ENCODE assay signal across 21 mouse cellular contexts in the genomic region with DNA sequence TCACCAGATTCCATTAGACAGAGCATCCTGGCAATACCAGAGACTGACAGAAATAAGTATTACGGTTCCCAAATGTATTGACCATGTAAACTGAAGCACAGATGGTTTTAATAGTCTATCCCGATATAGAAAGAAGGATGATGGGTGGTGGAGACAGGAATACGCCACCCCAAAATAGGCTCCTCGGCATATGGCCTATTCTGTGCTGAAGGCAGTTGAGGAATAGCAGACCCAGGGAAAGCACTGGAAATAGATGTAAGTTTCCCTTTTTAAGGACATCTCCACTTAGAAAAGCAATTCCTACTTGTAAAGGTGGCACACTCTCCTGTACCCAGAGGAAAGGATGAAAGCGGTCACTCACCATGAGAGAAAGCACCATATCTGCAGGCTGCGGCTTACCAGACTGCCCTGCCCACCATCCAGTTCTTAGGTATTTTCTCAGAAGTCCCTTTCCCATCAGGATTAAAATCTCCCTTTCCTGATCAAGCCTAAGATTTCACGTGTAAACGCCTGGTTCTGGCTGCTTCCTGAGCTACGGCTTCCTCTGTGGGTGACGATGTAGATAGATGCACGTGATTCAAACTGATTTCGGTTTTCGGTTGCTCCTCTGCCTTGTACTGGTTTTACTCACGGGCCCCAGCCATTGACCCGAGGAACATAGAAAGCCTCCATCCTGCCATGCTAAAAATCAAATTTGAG. TPM values are rescaled to one million over a fixed set of nuclear protein-coding genes. Genes with fewer than 3 reads are reported as not detected.
DNase-seq lines count a peak whose midpoint lies in the region; ATAC-seq and TF ChIP-seq lines count a peak whose summit lies in the region.
"Had no signal": no experiment of that assay in that cellular context is flagged by ENCODE, and none has a peak within 500 bp of the region (broad histone marks: within the 10 kb centered on the region; RNA-seq: fewer than 3 reads in every experiment).

No protein-coding gene starts in this region.

- H3K9ac ChIP-seq in forebrain, embryonic 14.5 days (ENCODE audit: low read length): no peak overlapping the region
- no peak overlapping the region for H3K9ac ChIP-seq in forebrain, embryonic 16.5 days (replicated peaks; ENCODE audit: low read depth, low read length)
- H3K9ac ChIP-seq: embryonic facial prominence, embryonic 12.5 days; hindbrain, embryonic 12.5 days; limb, embryonic 12.5 days; liver, embryonic 14.5 days; midbrain, embryonic 12.5 days; neural tube, embryonic 13.5 days; stomach, embryonic 15.5 days had no signal

- no peaks in the 10 kb centered on the region for H3K27me3 ChIP-seq in forebrain, embryonic 14.5 days (replicated peaks; ENCODE audit: control insufficient read depth, insufficient read depth, low read length)
- no peaks in the 10 kb centered on the region for H3K27me3 ChIP-seq in forebrain, embryonic 16.5 days (replicated peaks; ENCODE audit: control insufficient read depth, insufficient read depth, low read length)
- no peaks in the 10 kb centered on the region for H3K27me3 ChIP-seq in heart, embryonic 10.5 days (ENCODE audit: insufficient read depth, poor library complexity, severe bottlenecking)
- H3K27me3 ChIP-seq: embryonic facial prominence, embryonic 12.5 days; hindbrain, embryonic 12.5 days; limb, embryonic 12.5 days; neural tube, embryonic 13.5 days; stomach, embryonic 15.5 days had no signal

- no peak for ATAC-seq in forebrain, embryonic 14.5 days
- ATAC-seq in forebrain, embryonic 16.5 days: no peak
- ATAC-seq: intestine, embryonic 16.5 days had no signal

- TF ChIP-seq CTCF in lung, adult 2 months (IDR thresholded peaks at IDR 0.05; ENCODE audit: insufficient read depth, low read length): no peak

- no peaks in the 10 kb centered on the region for H3K9me3 ChIP-seq in forebrain, embryonic 14.5 days (replicated peaks; ENCODE audit: control insufficient read depth, low read length)
- H3K9me3 ChIP-seq in forebrain, embryonic 16.5 days (ENCODE audit: control insufficient read depth, low read length): no peaks in the 10 kb centered on the region
- H3K9me3 ChIP-seq in heart, embryonic 10.5 days: no peaks in the 10 kb centered on the region
- H3K9me3 ChIP-seq: embryonic facial prominence, embryonic 12.5 days; hindbrain, embryonic 12.5 days; limb, embryonic 12.5 days; midbrain, embryonic 12.5 days; neural tube, embryonic 13.5 days; stomach, embryonic 15.5 days had no signal

- no peak overlapping the region for H3K27ac ChIP-seq in forebrain, embryonic 14.5 days (ENCODE audit: low read depth, low read length)
- H3K27ac ChIP-seq in forebrain, embryonic 16.5 days (ENCODE audit: low read length): no peak overlapping the region
- H3K27ac ChIP-seq in heart, embryonic 10.5 days: no peak overlapping the region
- H3K27ac ChIP-seq: embryonic facial prominence, embryonic 12.5 days; hindbrain, embryonic 12.5 days; limb, embryonic 12.5 days; liver, embryonic 14.5 days; midbrain, embryonic 12.5 days; neural tube, embryonic 13.5 days; stomach, embryonic 15.5 days had no signal

- no peak for DNase-seq in forebrain, embryonic 14.5 days (ENCODE audit: low spot score)
- peak; percentile 30 for DNase-seq in right cerebral cortex, adult 18-20 months
- DNase-seq in right cerebral cortex, postnatal 14 days: no peak
- peak; percentile 45 to 86 for DNase-seq in left cerebral cortex, postnatal 25 days (ENCODE audit: low spot score in 2 of 2)
- no peak for DNase-seq in heart, embryonic 10.5 days (ENCODE audit: low spot score)
- no peak for DNase-seq in lung, adult 2 months
- DNase-seq: cerebellum, adult 11-12 months; cerebellum, postnatal 36 days; layer of hippocampus, adult 9-11 months; lung, postnatal 10 days; spleen, adult 18-20 months; thymus, postnatal 25 days had no signal

- no peaks in the 10 kb centered on the region for H3K36me3 ChIP-seq in forebrain, embryonic 14.5 days (ENCODE audit: control insufficient read depth, insufficient read depth, low read length)
- no peaks in the 10 kb centered on the region for H3K36me3 ChIP-seq in forebrain, embryonic 16.5 days (ENCODE audit: control insufficient read depth, insufficient read depth)
- no peaks in the 10 kb centered on the region for H3K36me3 ChIP-seq in heart, embryonic 10.5 days
- H3K36me3 ChIP-seq: embryonic facial prominence, embryonic 12.5 days; hindbrain, embryonic 12.5 days; limb, embryonic 12.5 days; midbrain, embryonic 12.5 days; neural tube, embryonic 13.5 days; stomach, embryonic 15.5 days had no signal

- no peak overlapping the region for H3K4me3 ChIP-seq in forebrain, embryonic 14.5 days (ENCODE audit: low read depth, low read length)
- no peak overlapping the region for H3K4me3 ChIP-seq in forebrain, embryonic 16.5 days (replicated peaks; ENCODE audit: low read length)
- no peak overlapping the region for H3K4me3 ChIP-seq in heart, embryonic 10.5 days
- no peak overlapping the region for H3K4me3 ChIP-seq in lung, adult 2 months (replicated peaks; ENCODE audit: extremely low read depth, low read depth, low read length)
- H3K4me3 ChIP-seq: embryonic facial prominence, embryonic 12.5 days; hindbrain, embryonic 12.5 days; limb, embryonic 12.5 days; midbrain, embryonic 12.5 days; neural tube, embryonic 13.5 days; stomach, embryonic 15.5 days had no signal

- H3K4me1 ChIP-seq in forebrain, embryonic 14.5 days (ENCODE audit: control insufficient read depth, insufficient read depth, low read length): peaks cover 11% of the 10 kb centered on the region; the same call in 1 of the 2 replicates
- peaks cover 7% of the 10 kb centered on the region for H3K4me1 ChIP-seq in forebrain, embryonic 16.5 days (replicated peaks; ENCODE audit: control insufficient read depth, insufficient read depth, low read length)
- H3K4me1 ChIP-seq in heart, embryonic 10.5 days: no peaks in the 10 kb centered on the region
- H3K4me1 ChIP-seq in lung, adult 2 months (ENCODE audit: control insufficient read depth, insufficient read depth, low read length): no peaks in the 10 kb centered on the region
- H3K4me1 ChIP-seq: hindbrain, embryonic 12.5 days; limb, embryonic 12.5 days; stomach, embryonic 15.5 days had no signal

- intact Hi-C loops in left cerebral cortex, postnatal 25 days (cut with DNase I): loop anchor here (1.0 kb wide), 1 partner anchor 35 kb away; no protein-coding TSS in a partner anchor

- 0 out of 2 replicates have a peak overlapping the region, but pooled peaks have one; percentile 9 for H3K4me2 ChIP-seq in forebrain, embryonic 14.5 days (ENCODE audit: low read length)
- H3K4me2 ChIP-seq in forebrain, embryonic 16.5 days (ENCODE audit: low read length): no peak overlapping the region
- H3K4me2 ChIP-seq: embryonic facial prominence, embryonic 12.5 days; hindbrain, embryonic 12.5 days; limb, embryonic 12.5 days; midbrain, embryonic 12.5 days; neural tube, embryonic 13.5 days; stomach, embryonic 15.5 days had no signal

- 62% methylated on average over 15 of the region's 15 CpGs for WGBS in forebrain, embryonic 14.5 days
- 52% methylated on average over 15 of the region's 15 CpGs for WGBS in forebrain, embryonic 16.5 days
- WGBS in heart, embryonic 10.5 days: 82% methylated on average over 15 of the region's 15 CpGs
- WGBS in lung, adult 2 months: 82% methylated on average over 15 of the region's 15 CpGs

- no peak for TF ChIP-seq POLR2A in lung, adult 2 months (IDR thresholded peaks at IDR 0.05; ENCODE audit: borderline replicate concordance, extremely low read depth, low read depth, low read length)

RNA-seq across cellular contexts. Expression of a gene that starts 53.3 kb away (rescaled TPM):
- 18.2 and 22.9 TPM in 2 replicates for polyA plus RNA-seq in forebrain, embryonic 14.5 days (2014; fragmentation: Nextera tagmentation; extraction: Ambion mirVana)
- polyA plus RNA-seq in forebrain, embryonic 16.5 days (2015; fragmentation: Nextera tagmentation; extraction: Ambion mirVana): 29.0 and 30.2 TPM in 2 replicates
- 10 to 100 TPM; 71.6 to 74.2 TPM for total RNA-seq in left cerebral cortex, postnatal 25 days (2021)
- polyA plus RNA-seq in heart, embryonic 10.5 days (2016; fragmentation: Nextera tagmentation; extraction: Ambion mirVana): 18.4 and 19.2 TPM in 2 replicates
- polyA plus RNA-seq in lung, adult 2 months (2012; rRNA removed): 16.2 and 20.3 TPM in 2 replicates

Comparison
In these comparisons a context has a peak if more than half of its experiments do, and no peak if none do; other contexts are left out.
1. DNase-seq: peak in right cerebral cortex, adult 18-20 months (single experiment) and left cerebral cortex, postnatal 25 days (2 of 2); none in forebrain, embryonic 14.5 days (single experiment), right cerebral cortex, postnatal 14 days (single experiment), heart, embryonic 10.5 days (single experiment) and lung, adult 2 months (single experiment).